Mouse (Mus musculus): ENCODE measurements around the gene Slc1a3.

- TF ChIP-seq CTCF (IDR thresholded peaks at IDR 0.05; ENCODE audit: low read depth, low read length) = no peak
- no peak for TF ChIP-seq GATA2 (IDR thresholded peaks at IDR 0.05; ENCODE audit: borderline replicate concordance, low read depth, low read length)
Measured at GRCm38 (mm10) chr15:8749762-8750161, 39.2 kb upstream of the Slc1a3 start.

All from G1E (cell line).